Mouse (Mus musculus): ENCODE measurements at regions not wholly inside any gene's neighbourhood (a gene's known extent, or its start where the extent isn't known, plus 50 kb on each side); places are given as distances from the start of the nearest gene placed in this dataset.

- no peak for DNase-seq
Measured at GRCm38 (mm10) chr3:100401080-100401479, 88.0 kb downstream of the Tent5c start.

GRCm38 (mm10) chr3:100397491-100397890 lies 91.6 kb downstream of the Tent5c start:
- DNase-seq = no peak

- DNase-seq = no peak
Measured at GRCm38 (mm10) chr3:100394911-100395604, 94.1 kb downstream of the Tent5c start.

- DNase-seq = no peak
Measured at GRCm38 (mm10) chr3:100393956-100394355, 95.2 kb downstream of the Tent5c start.

- no peak for DNase-seq
Measured at GRCm38 (mm10) chr3:100382181-100382580, 106.9 kb downstream of the Tent5c start.

GRCm38 (mm10) chr3:100381363-100381762 lies 107.8 kb downstream of the Tent5c start:
- DNase-seq = no peak

- no peak for DNase-seq
Measured at GRCm38 (mm10) chr3:100376162-100376561, 113.0 kb downstream of the Tent5c start.

GRCm38 (mm10) chr3:100366884-100367840 lies 122.0 kb downstream of the Tent5c start:
- no peak for DNase-seq

GRCm38 (mm10) chr3:100366447-100366846 lies 122.7 kb downstream of the Tent5c start:
- no peak for DNase-seq

- no peak for DNase-seq
Measured at GRCm38 (mm10) chr3:100365354-100365945, 123.7 kb downstream of the Tent5c start.

DNA sequence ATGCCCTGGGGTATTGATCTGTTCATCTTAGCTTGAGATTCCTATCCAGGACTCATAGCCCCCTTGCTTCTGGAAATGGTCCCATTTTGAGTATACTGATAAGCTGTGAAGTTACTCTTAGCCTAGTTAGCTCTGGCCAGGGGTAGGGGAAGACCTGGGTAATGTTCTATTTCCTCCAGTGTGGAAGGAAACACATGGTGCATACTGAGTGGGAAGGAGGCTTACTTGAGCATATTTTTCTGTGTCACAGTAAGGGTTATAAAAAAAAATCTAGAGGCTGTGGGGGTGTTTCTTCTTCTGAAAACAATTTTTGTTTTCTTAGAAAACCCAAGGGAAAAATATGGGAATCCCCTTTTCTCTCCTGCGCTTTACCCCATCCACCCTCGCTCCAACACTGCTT lies 124.4 kb downstream of the Tent5c start:
- no peak for DNase-seq

GRCm38 (mm10) chr3:100362983-100363382 lies 126.1 kb downstream of the Tent5c start:
- no peak for DNase-seq

GRCm38 (mm10) chr3:100360019-100360418 lies 129.1 kb downstream of the Tent5c start:
- DNase-seq = no peak

DNA sequence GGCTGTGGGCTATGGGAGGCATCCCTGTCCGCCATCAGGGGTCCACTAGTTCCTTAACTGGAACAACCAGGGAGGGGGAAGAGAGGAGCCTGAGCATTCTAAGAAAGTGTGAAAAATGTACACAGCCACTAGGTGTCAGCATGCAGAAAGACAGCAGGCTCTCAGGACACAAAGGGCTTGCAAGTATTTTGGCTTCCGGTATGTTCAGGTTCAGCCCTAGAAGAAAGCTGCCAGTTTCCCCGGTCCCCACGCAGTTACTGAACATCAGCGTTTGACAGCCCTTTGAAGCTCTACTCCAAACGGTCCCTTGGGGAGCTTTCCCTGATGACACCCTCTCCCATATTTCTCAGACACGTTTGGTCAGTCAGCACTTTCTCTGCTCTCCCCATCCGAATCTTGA lies 130.1 kb downstream of the Tent5c start:
- DNase-seq = peak; percentile 27 to 49

- DNase-seq = no peak
Measured at GRCm38 (mm10) chr3:100333478-100333877, 155.6 kb downstream of the Tent5c start.

DNA sequence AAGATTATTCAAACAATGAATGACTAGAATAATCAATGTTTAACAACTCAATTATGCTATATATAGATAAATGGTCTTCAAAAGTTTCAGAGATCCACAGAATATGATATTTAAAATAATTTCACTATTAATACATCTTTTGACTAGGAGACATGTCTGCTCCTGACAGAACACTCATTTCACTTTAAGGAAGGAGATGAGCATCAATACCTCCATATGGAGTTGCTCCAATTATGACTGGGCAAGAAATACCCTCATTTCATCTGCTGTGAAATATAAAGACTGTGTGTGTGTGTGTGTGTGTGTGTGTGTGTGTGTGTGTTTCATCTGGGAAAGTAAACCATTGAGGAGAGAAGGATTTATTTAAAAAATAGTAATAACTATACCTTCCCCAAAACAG lies 156.2 kb upstream of the Wdr3 start:
- no peak for DNase-seq

DNA sequence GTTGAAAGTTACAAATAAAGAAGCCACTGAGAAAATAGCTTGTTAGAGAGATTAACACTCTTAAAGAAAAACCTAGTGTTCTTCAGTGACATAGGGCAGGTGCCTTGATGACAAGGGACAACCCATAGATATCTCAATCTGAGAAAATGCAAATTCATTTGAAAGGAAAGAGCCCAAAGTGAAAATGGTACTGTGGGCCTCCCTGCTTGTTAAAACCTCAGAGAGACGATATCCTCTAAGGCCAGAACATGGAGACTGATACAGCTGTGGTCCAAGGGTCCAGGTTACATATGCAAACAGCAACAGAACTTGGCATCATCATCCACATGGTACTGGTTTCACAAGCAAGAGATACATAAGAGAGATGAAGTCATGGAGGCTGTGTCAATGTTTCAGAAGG lies 125.6 kb upstream of the Wdr3 start:
- no peak for DNase-seq

DNA sequence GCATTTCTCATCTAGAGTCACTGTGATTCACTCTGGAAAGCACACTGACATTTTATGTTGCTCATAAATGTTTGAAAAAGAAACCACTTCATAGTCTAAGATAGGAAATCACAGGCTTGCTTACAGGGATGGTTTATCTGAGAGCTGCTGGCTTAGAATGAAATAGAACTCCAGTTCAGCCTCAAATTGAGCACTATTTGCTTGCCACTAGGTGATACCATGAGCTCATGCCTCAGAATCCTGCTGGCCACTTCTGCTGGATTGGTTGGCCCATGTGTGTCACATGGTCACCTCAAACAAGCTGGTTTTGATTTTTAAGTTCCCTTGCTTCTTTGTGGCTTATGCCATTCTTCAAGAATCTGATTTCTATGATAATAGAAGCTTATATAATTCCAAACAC lies 104.8 kb upstream of the Wdr3 start:
- no peak for DNase-seq

GRCm38 (mm10) chr3:100264991-100265390 lies 102.8 kb upstream of the Wdr3 start:
- no peak for DNase-seq

Measured in thymus, adult 18-20 months (tissue).